Mouse (Mus musculus) forebrain, postnatal 0 days (tissue): ENCODE results near the gene Mpv17. TPM values are rescaled to one million over a fixed set of nuclear protein-coding genes. Genes with fewer than 3 reads are reported as not detected.

Source experiments
- ATAC-seq: fragments of 200-750 bp; cut with Nextera tagmentation; 2 replicates; pipeline ENCODE4 v1.8.0; 2017; ENCODE audit warnings: mild to moderate bottlenecking, moderate library complexity
- DNase-seq: peaks from one replicate; pipeline ENCODE4 v3.0.0-alpha.2; 2015
- H3K27ac ChIP-seq: fragments of 300-500 bp; sonication (generic); 2 replicates; pipeline ENCODE4 v1.5.1; 2014; ENCODE audit warnings: low read depth, mild to moderate bottlenecking, antibody characterized with exemption, low read length, moderate library complexity, mixed read lengths
- H3K27me3 ChIP-seq: fragments of 300-500 bp; sonication (generic); 2 replicates; pipeline ENCODE4 v1.6.1; 2014; ENCODE audit warnings: mild to moderate bottlenecking, low read length, mixed read lengths; ENCODE audit not compliant: insufficient read depth
- H3K36me3 ChIP-seq: fragments of 300-500 bp; sonication (generic); 2 replicates; pipeline ENCODE4 v1.6.1; 2014; ENCODE audit warnings: mild to moderate bottlenecking, moderate library complexity; ENCODE audit not compliant: insufficient read depth
- H3K4me1 ChIP-seq: fragments of 300-500 bp; sonication (generic); 2 replicates; pipeline ENCODE4 v1.6.1; 2014; ENCODE audit warnings: antibody characterized with exemption; ENCODE audit not compliant: insufficient read depth
- H3K4me2 ChIP-seq: fragments of 300-500 bp; sonication (generic); 2 replicates; pipeline ENCODE4 v1.6.1; 2014; ENCODE audit warnings: low read depth, mild to moderate bottlenecking, moderate library complexity
- H3K4me3 ChIP-seq: fragments of 300-500 bp; sonication (generic); 2 replicates; pipeline ENCODE4 v1.5.1; 2014; ENCODE audit warnings: low read depth, low read length, mixed read lengths
- H3K9ac ChIP-seq: fragments of 300-500 bp; sonication (generic); 2 replicates; pipeline ENCODE4 v1.6.1; 2014; ENCODE audit warnings: mild to moderate bottlenecking
- H3K9me3 ChIP-seq: fragments of 300-500 bp; sonication (generic); 2 replicates; pipeline ENCODE4 v1.6.1; 2016; ENCODE audit warnings: low read length
- CTCF ChIP-seq: sonication (generic); IDR thresholded peaks from 2 replicates; pipeline ENCODE4 v1.5.1; 2016; ENCODE audit warnings: antibody characterized with exemption, control low read depth, low read depth
- WGBS: fragments of 180-500 bp; shearing (Covaris S2); extraction: QIAGEN DNeasy Blood & Tissue Kit; methylation state at CpG from one replicate; pipeline ENCODE4 v1.1.7; 2014; 5-methylcytosine and 5-hydroxymethylcytosine counted together
- polyA plus RNA-seq: library from polyadenylated mRNA; unstranded; fragments of >200 nt; fragmentation: Nextera tagmentation; extraction: Ambion mirVana; gene quantifications from 2 replicates; pipeline ENCODE4 v1.2.1, GENCODE M21; 2015
- total RNA-seq: library from RNA; depleted of rRNA; stranded (reverse); fragments of >200 nt; gene quantifications from 2 replicates; pipeline ENCODE4 v1.2.3, GENCODE M21; 2014

Gene Mpv17
- total and polyA plus RNA-seq, 2 experiments from 2014 or later, result 38.7 to 40.0 TPM

DNA sequence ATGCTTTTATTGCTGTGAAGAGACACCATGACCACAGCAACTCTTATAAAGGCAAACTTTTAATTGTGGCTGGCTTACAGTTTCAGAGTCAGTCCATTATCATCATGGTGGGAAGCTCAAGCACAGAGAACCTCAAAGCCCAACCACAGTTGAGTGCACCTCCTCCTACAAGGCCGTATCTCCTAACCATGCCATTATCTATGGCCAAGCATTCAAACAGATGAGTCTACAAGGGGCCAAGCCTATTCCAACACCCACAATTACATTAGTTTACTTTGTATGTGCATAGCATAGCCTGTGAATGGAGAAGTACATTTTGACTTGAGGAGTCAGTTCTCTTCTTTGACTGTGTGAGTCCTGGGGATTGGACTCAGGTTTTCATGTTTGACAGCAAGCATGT lies 10.8 kb upstream of the Mpv17 start:
- TF ChIP-seq CTCF, result no peak

DNA sequence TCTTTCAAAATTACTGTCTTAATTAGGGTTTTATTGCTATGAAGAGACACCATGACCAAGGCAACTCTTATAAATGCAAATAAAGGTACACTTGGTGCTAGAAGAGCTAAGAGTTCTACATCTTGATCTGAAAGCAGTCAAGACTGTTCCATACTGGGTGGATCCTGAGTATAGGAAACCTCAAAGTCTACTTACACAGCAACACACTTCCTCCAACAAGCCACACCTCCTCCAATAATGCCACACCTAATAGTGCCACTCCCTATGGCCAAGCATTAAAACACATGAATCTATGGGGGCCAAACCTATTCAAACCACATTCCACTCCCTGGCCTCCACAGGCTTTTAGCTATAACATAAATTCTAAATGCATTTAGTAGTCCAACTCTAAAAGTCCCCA lies 8.4 kb upstream of the Mpv17 start:
- no peak overlapping the region for H3K27ac ChIP-seq
- H3K4me1 ChIP-seq, result no peaks in the 10 kb centered on the region
- DNase-seq (no peak), ATAC-seq (no peak)
- no peaks in the 10 kb centered on the region for H3K27me3 ChIP-seq
- H3K36me3 ChIP-seq, result peaks cover 78% of the 10 kb centered on the region
- TF ChIP-seq CTCF, result no peak
- no peak overlapping the region for H3K4me3 ChIP-seq
- H3K9me3 ChIP-seq, result no peaks in the 10 kb centered on the region
- no peak overlapping the region for H3K4me2 ChIP-seq
- H3K9ac ChIP-seq, result no peak overlapping the region

More for the DNA sequence above, 10.8 kb upstream of the Mpv17 start:
- 93% methylated on average over 1 of the region's 1 CpGs for WGBS
- H3K27me3 ChIP-seq, result no peaks in the 10 kb centered on the region
- no peak overlapping the region for H3K27ac ChIP-seq
- DNase-seq, result no peak
- no peak overlapping the region for H3K4me2 ChIP-seq
- H3K9ac ChIP-seq, result no peak overlapping the region
- no peaks in the 10 kb centered on the region for H3K9me3 ChIP-seq
- no peak overlapping the region for H3K4me3 ChIP-seq
- ATAC-seq, result no peak
- no peaks in the 10 kb centered on the region for H3K4me1 ChIP-seq
- H3K36me3 ChIP-seq, result peaks cover 82% of the 10 kb centered on the region

DNA sequence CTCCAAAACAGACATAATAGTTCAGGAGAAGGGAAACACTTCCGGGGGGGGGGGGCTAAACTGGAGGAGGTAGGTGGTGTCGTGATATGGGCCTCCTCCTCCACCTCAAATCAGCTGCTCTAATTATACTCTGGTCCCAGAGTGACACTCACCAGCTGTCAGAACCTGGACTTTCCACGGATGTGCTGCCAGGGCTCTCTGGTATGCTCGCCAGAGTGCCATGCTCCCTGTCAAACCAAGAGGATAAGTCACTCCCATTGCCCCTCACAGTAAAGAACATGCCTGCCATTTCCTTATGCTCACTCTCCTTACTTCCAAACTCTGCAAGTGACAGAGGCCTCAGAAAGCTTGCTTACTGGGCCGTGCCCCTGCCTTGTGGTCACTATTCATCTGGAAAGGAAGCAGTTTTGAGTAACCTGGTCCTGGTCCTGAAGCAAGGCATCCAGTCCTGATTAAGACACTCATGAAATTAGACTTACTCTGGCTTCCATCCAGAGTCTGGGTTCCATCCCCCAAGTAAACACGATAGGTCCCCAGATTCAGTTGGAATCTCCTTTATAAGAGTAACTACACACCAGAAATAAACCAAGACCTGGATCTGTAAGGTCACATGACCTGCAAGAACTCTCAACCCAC lies 417 bp downstream of the Mpv17 start:
- 38% methylated on average over 6 of the region's 6 CpGs for WGBS
- no peaks in the 10 kb centered on the region for H3K9me3 ChIP-seq
- H3K36me3 ChIP-seq, result peaks cover 16% of the 10 kb centered on the region
- H3K9ac ChIP-seq, result peak overlapping the region; percentile 73
- DNase-seq (no peak), ATAC-seq (peak; percentile 9; the same call in 1 of the 2 replicates)
- H3K4me1 ChIP-seq, result peaks cover 7% of the 10 kb centered on the region; the same call in 1 of the 2 replicates
- no peaks in the 10 kb centered on the region for H3K27me3 ChIP-seq
- H3K4me3 ChIP-seq, result peak overlapping the region; percentile 63
- TF ChIP-seq CTCF, result no peak
- H3K4me2 ChIP-seq, result peak overlapping the region; percentile 75
- H3K27ac ChIP-seq, result no peak overlapping the region

DNA sequence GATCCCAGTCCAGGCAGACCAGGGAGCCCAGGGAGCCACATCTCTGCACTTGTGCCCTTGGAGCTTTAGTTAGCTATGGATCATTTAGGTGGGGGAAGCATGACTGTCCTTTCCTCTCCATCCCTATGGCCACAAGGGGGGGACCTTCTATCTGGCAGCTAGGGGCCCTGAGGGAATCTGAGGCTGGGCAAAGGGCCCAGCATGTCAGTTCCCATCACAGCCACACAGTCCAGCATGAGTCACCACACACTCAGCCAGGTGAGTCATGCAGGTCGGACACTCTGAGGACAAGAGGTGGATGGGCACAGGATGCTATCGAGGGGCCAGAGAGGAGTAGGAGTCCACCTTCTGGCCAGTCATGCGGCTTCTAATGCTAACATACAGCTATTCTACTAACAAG lies 2.3 kb downstream of the Mpv17 start:
- TF ChIP-seq CTCF, result 0 out of 2 replicates have a peak, but pooled peaks have one; percentile 14
- peaks cover 3% of the 10 kb centered on the region; the same call in 1 of the 2 replicates for H3K36me3 ChIP-seq
- no peaks in the 10 kb centered on the region for H3K9me3 ChIP-seq
- no peak overlapping the region for H3K27ac ChIP-seq
- ATAC-seq (no peak), DNase-seq (no peak)
- no peak overlapping the region for H3K4me2 ChIP-seq
- H3K27me3 ChIP-seq, result no peaks in the 10 kb centered on the region
- peaks cover 7% of the 10 kb centered on the region; the same call in 1 of the 2 replicates for H3K4me1 ChIP-seq
- no peak overlapping the region for H3K4me3 ChIP-seq
- H3K9ac ChIP-seq, result no peak overlapping the region
- 92% methylated on average over 3 of the region's 3 CpGs for WGBS

DNA sequence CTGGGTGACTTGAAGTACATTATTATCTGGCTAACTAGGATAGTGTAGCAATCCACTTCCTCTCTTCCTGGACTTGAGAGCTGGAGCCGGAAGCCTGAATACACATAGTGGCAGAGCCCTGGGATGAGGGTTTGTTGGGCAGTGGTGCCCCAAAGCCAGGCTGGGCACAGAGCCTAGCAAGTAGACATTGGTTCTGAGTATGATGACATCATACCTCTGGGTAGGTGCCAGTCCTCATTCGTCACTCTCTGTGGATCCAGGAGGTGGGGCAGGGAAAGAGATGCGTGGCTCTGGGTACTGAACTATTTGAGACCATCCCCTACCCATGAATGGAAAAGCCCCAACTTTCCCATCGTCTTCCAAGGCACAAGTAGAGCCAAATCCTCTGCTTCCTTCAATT lies 4.3 kb downstream of the Mpv17 start:
- DNase-seq, result no peak
- peaks cover 7% of the 10 kb centered on the region; the same call in 1 of the 2 replicates for H3K4me1 ChIP-seq
- no peak overlapping the region for H3K9ac ChIP-seq
- 0 out of 2 replicates have a peak, but pooled peaks cover 5% of the 10 kb centered on the region for H3K36me3 ChIP-seq
- no peak overlapping the region for H3K4me3 ChIP-seq
- H3K27ac ChIP-seq, result no peak overlapping the region
- H3K4me2 ChIP-seq, result no peak overlapping the region
- no peaks in the 10 kb centered on the region for H3K9me3 ChIP-seq
- no peak for TF ChIP-seq CTCF
- ATAC-seq, result no peak
- H3K27me3 ChIP-seq, result no peaks in the 10 kb centered on the region
- 70% methylated on average over 4 of the region's 4 CpGs for WGBS

DNA sequence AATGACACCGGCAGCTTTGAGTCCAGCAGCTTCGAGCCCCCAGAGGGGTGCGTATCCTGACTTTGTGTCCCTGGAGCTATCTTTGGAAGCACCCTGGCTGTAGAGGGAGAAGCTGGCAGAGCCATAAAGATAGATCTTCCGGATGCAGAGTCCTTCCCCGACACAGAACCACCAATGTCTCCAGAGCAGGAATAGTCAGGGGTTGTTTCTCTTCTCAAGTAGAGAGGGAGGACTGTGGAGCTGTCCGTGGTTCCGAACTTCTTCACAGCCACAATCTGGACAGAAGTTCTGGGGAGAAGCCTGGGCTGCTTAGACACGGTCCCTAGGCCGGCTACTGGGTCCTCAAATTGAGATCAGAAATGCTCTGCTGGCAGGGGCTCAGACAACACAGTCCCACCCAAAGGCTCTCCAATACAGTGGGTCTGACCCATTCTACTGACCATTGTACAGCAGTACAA lies 15.1 kb downstream of the Mpv17 start:
- WGBS, result 15% methylated on average over 9 of the region's 9 CpGs
- TF ChIP-seq CTCF, result no peak
- ATAC-seq, result no peak
- H3K4me3 ChIP-seq, result no peak overlapping the region
- no peak for DNase-seq
- peaks cover 44% of the 10 kb centered on the region for H3K27me3 ChIP-seq
- H3K9ac ChIP-seq, result no peak overlapping the region
- peak overlapping the region; percentile 63 for H3K4me2 ChIP-seq
- H3K36me3 ChIP-seq, result peaks cover 5% of the 10 kb centered on the region; the same call in 1 of the 2 replicates
- H3K9me3 ChIP-seq, result no peaks in the 10 kb centered on the region
- peaks cover 15% of the 10 kb centered on the region for H3K4me1 ChIP-seq
- no peak overlapping the region for H3K27ac ChIP-seq

DNA sequence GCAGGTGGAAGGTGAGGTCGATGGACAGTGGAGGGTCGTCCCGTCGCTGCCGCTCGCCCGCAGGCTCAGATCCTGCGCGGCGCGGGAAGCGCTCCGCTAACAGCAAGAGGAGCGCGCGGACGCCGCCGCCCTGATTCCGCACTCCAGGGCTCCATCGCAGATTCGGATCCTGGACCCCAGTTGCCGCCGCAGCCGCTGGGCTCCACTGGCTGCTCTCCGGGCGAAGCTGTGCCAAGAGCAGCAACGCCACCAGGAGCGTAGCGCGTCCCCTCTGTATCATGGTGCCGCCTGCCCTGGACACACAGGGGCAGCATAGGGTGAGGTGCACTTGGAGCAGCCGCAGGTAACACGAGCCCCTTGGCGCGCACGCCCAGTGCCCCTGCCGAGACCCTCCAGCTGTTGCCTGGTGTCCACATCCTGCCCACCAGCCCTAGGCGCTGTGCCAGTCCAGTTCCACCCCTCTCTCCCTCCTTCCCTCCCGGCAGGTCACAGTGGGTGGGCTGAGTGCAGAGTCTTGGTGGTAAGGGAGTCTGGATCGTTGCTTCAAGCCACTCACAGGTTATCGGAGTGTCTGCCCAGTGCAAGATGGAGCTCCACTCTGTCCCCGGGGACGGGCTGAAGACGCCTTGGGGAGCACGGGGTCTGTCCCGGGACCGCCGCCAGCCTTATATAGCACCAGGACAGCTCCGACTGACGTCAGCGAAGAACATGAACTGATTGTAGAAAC lies 15.6 kb downstream of the Mpv17 start, which contains the start of gene Ucn:
Gene Ucn (minus strand): TSS at position 589 of the 727 bp plus-strand sequence.
- Histone ChIP-seq H3K9ac (0 out of 2 replicates have a peak within 1 kb of the TSS, but pooled peaks have one; percentile 10), H3K4me1 (peaks cover 15% of the 10 kb centered on the region), H3K4me3 (peak within 1 kb of the TSS; percentile 33), H3K4me2 (peak within 1 kb of the TSS; percentile 63), H3K9me3 (no peaks in the 10 kb centered on the region), H3K27ac (no peak within 1 kb of the TSS), H3K27me3 (peaks cover 49% of the 10 kb centered on the region), H3K36me3 (peaks cover 5% of the 10 kb centered on the region; the same call in 1 of the 2 replicates)
- TF ChIP-seq CTCF, result 0 out of 2 replicates have a peak, but pooled peaks have one; percentile 7
- ATAC-seq (peak; percentile 14; the same call in 1 of the 2 replicates), DNase-seq (no peak)
- 2% methylated on average over 52 of the region's 52 CpGs for WGBS
